Mouse (Mus musculus) CH12.LX (cell line): ENCODE results near the gene Kank1. TPM values are rescaled to one million over a fixed set of nuclear protein-coding genes. Genes with fewer than 3 reads are reported as not detected.

Experiments used
- DNase-seq: peaks from one replicate; pipeline ENCODE4 v3.0.0-alpha.2; 2013; ENCODE audit errors: extremely low read depth
- H3K27ac ChIP-seq: 2 replicates; pipeline ENCODE4 v1.5.1; 2012; ENCODE audit warnings: low read depth, mild to moderate bottlenecking, control low read depth, moderate library complexity; ENCODE audit not compliant: insufficient read depth
- H3K27me3 ChIP-seq: replicated peaks from 2 replicates; pipeline ENCODE3; 2012; ENCODE audit warnings: inconsistent platforms
- H3K36me3 ChIP-seq, 2 experiments: replicated peaks in 1 of 2; 2 replicates each; pipeline versions ENCODE3 to v1.6.1; 2012; ENCODE audit warnings: inconsistent platforms in 1 of 2, low read length in 1 of 2, mild to moderate bottlenecking in 1 of 2, mixed read lengths in 1 of 2, moderate library complexity in 1 of 2; ENCODE audit not compliant: control insufficient read depth in 1 of 2, insufficient read depth in 1 of 2
- H3K4me1 ChIP-seq, 2 experiments: 2 replicates each; pipeline ENCODE4 v1.6.1; 2012; ENCODE audit warnings: inconsistent platforms in 1 of 2, moderate library complexity in 1 of 2; ENCODE audit not compliant: insufficient read depth in 2 of 2, control insufficient read depth in 1 of 2
- H3K4me2 ChIP-seq: 2 replicates; pipeline ENCODE4 v1.6.1; 2012; ENCODE audit warnings: low read depth, mild to moderate bottlenecking, control low read depth; ENCODE audit not compliant: poor library complexity, insufficient read depth, severe bottlenecking
- H3K4me3 ChIP-seq, 3 experiments: fragments of 150-350 bp in 1 of 3; sonication (generic) in 1 of 3; replicated peaks in 1 of 3; 2 replicates each; pipeline versions ENCODE3 to v1.5.1; 2011 to 2012; ENCODE audit warnings: low read depth in 2 of 3, low read length in 2 of 3, mild to moderate bottlenecking in 2 of 3, moderate library complexity in 2 of 3, control low read depth in 1 of 3, improper control_type of control experiment in 1 of 3, inconsistent platforms in 1 of 3, mixed read lengths in 1 of 3; ENCODE audit not compliant: poor library complexity in 1 of 3
- H3K79me2 ChIP-seq: replicated peaks from 2 replicates; pipeline ENCODE4 v1.6.1; 2012; ENCODE audit warnings: mild to moderate bottlenecking, moderate library complexity; ENCODE audit not compliant: control insufficient read depth, poor library complexity, insufficient read depth, severe bottlenecking; ENCODE audit errors: extremely low read depth
- H3K9ac ChIP-seq: 2 replicates; pipeline ENCODE4 v1.6.1; 2012; ENCODE audit warnings: low read depth, mild to moderate bottlenecking, control low read depth, moderate library complexity; ENCODE audit not compliant: insufficient read depth
- H3K9me3 ChIP-seq: replicated peaks from 2 replicates; pipeline ENCODE3; 2012; ENCODE audit warnings: low read length, inconsistent platforms, mixed read lengths
- BHLHE40 ChIP-seq: IDR thresholded peaks from 2 replicates; pipeline ENCODE4 v1.6.1; 2011; ENCODE audit warnings: mild to moderate bottlenecking, low read depth, low read length, improper control_type of control experiment
- CHD2 ChIP-seq: IDR thresholded peaks from 2 replicates; pipeline ENCODE4 v1.6.1; 2011; ENCODE audit warnings: low read length, improper control_type of control experiment
- CTCF ChIP-seq, 2 experiments: IDR thresholded peaks in 1 of 2; conservative IDR thresholded peaks in 1 of 2; 2 replicates each; pipeline ENCODE4 v1.5.1; 2011 to 2012; ENCODE audit warnings: low read depth in 2 of 2, low read length in 2 of 2, improper control_type of control experiment in 1 of 2, inconsistent platforms in 1 of 2, mild to moderate bottlenecking in 1 of 2, moderate library complexity in 1 of 2
- E2F4 ChIP-seq: IDR thresholded peaks from 2 replicates; pipeline ENCODE4 v1.6.1; 2011; ENCODE audit warnings: low read depth, low read length, improper control_type of control experiment; ENCODE audit not compliant: insufficient replicate concordance
- ETS1 ChIP-seq: conservative IDR thresholded peaks from 2 replicates; pipeline ENCODE4 v1.6.1; 2012; ENCODE audit warnings: low read depth, mild to moderate bottlenecking, inconsistent platforms, low read length, improper control_type of control experiment, moderate library complexity
- GABPA ChIP-seq: IDR thresholded peaks from 2 replicates; pipeline ENCODE4 v1.6.1; 2012; ENCODE audit warnings: low read depth, low read length, improper control_type of control experiment, inconsistent platforms; ENCODE audit not compliant: insufficient replicate concordance
- HCFC1 ChIP-seq: IDR thresholded peaks from 2 replicates; pipeline ENCODE4 v1.6.1; 2012; ENCODE audit warnings: low read depth, mild to moderate bottlenecking, inconsistent platforms, low read length, improper control_type of control experiment
- JUN ChIP-seq: IDR thresholded peaks from 2 replicates; pipeline ENCODE4 v1.6.1; 2011; ENCODE audit warnings: low read depth, mild to moderate bottlenecking, low read length, improper control_type of control experiment, moderate library complexity; ENCODE audit not compliant: insufficient read depth
- KAT2A ChIP-seq: IDR thresholded peaks from 2 replicates; pipeline ENCODE4 v1.6.1; 2012; ENCODE audit warnings: low read length, improper control_type of control experiment, inconsistent platforms; ENCODE audit not compliant: insufficient replicate concordance
- MAFK ChIP-seq: IDR thresholded peaks from 2 replicates; pipeline ENCODE4 v1.6.1; 2011; ENCODE audit warnings: low read length, improper control_type of control experiment; ENCODE audit not compliant: insufficient replicate concordance
- MAX ChIP-seq: IDR thresholded peaks from 2 replicates; pipeline ENCODE4 v1.6.1; 2011; ENCODE audit warnings: low read length, improper control_type of control experiment
- MEF2A ChIP-seq: IDR thresholded peaks from 2 replicates; pipeline ENCODE4 v1.6.1; 2014; ENCODE audit warnings: low read depth, mild to moderate bottlenecking, inconsistent platforms, low read length, improper control_type of control experiment, borderline replicate concordance
- MYC ChIP-seq: IDR thresholded peaks from 2 replicates; pipeline ENCODE4 v1.6.1; 2011; ENCODE audit warnings: low read depth, mild to moderate bottlenecking, improper control_type of control experiment, low read length
- NELFE ChIP-seq: IDR thresholded peaks from 2 replicates; pipeline ENCODE4 v1.6.1; 2011; ENCODE audit warnings: low read depth, low read length, improper control_type of control experiment
- NRF1 ChIP-seq: IDR thresholded peaks from 2 replicates; pipeline ENCODE4 v1.6.1; 2014; ENCODE audit warnings: low read depth, mild to moderate bottlenecking, inconsistent platforms, low read length, improper control_type of control experiment, moderate library complexity
- PAX5 ChIP-seq: IDR thresholded peaks from 2 replicates; pipeline ENCODE4 v1.6.1; 2012; ENCODE audit warnings: low read length, inconsistent platforms, mixed read lengths
- POLR2A ChIP-seq: IDR thresholded peaks from 2 replicates; pipeline ENCODE4 v1.6.1; 2011; ENCODE audit warnings: low read depth, mild to moderate bottlenecking, improper control_type of control experiment, low read length
- POLR2AphosphoS2 ChIP-seq: IDR thresholded peaks from 2 replicates; pipeline ENCODE4 v1.6.1; 2011; ENCODE audit warnings: low read depth, low read length, improper control_type of control experiment
- RCOR1 ChIP-seq: conservative IDR thresholded peaks from 2 replicates; pipeline ENCODE4 v1.6.1; 2012; ENCODE audit warnings: low read depth, mild to moderate bottlenecking, inconsistent platforms, low read length, improper control_type of control experiment
- SIN3A ChIP-seq: IDR thresholded peaks from 2 replicates; pipeline ENCODE4 v1.6.1; 2012; ENCODE audit warnings: low read length, improper control_type of control experiment, inconsistent platforms
- SMC3 ChIP-seq: IDR thresholded peaks from 2 replicates; pipeline ENCODE4 v1.6.1; 2011; ENCODE audit warnings: low read depth, low read length, improper control_type of control experiment
- TBP ChIP-seq: conservative IDR thresholded peaks from 2 replicates; pipeline ENCODE4 v1.6.1; 2011; ENCODE audit warnings: low read depth, low read length, improper control_type of control experiment
- TCF12 ChIP-seq: IDR thresholded peaks from 2 replicates; pipeline ENCODE4 v1.6.1; 2014; ENCODE audit warnings: low read depth, mild to moderate bottlenecking, inconsistent platforms, low read length, improper control_type of control experiment
- UBTF ChIP-seq: IDR thresholded peaks from 2 replicates; pipeline ENCODE4 v1.6.1; 2012; ENCODE audit warnings: low read depth, mild to moderate bottlenecking, inconsistent platforms, low read length, improper control_type of control experiment, moderate library complexity
- USF1 ChIP-seq: IDR thresholded peaks from 2 replicates; pipeline ENCODE4 v1.6.1; 2014; ENCODE audit warnings: low read depth, mild to moderate bottlenecking, inconsistent platforms, low read length, improper control_type of control experiment
- USF2 ChIP-seq: conservative IDR thresholded peaks from 2 replicates; pipeline ENCODE4 v1.6.1; 2011; ENCODE audit warnings: low read depth, low read length, improper control_type of control experiment
- ZKSCAN1 ChIP-seq: IDR thresholded peaks from 2 replicates; pipeline ENCODE4 v1.6.1; 2012; ENCODE audit warnings: low read depth, inconsistent platforms, low read length, improper control_type of control experiment, borderline replicate concordance
- ZNF384 ChIP-seq: IDR thresholded peaks from 2 replicates; pipeline ENCODE4 v1.6.1; 2012; ENCODE audit warnings: low read depth, low read length, improper control_type of control experiment, inconsistent platforms
- dilution Hi-C: fragments of 300-500 bp; cut with MboI; formaldehyde crosslinking; loops from 2 replicates; pipeline ENCODE4 v1.14.3; 2020; ENCODE audit warnings: low sequenced_read_pairs; ENCODE audit not compliant: extremely low pct_unique_long_range_greater_than_20kb, extremely low pct_ligation_motif_present
- in situ Hi-C: fragments of 300-500 bp; cut with MboI; formaldehyde crosslinking; loops from 3 replicates; pipeline ENCODE4 v1.14.3; 2019; ENCODE audit warnings: low sequenced_read_pairs, low pct_ligation_motif_present, low pct_unique_long_range_greater_than_20kb, mixed read lengths
- polyA plus RNA-seq: library from polyadenylated mRNA; unstranded; fragments of >175 nt; gene quantifications from 2 replicates; pipeline ENCODE4 v1.2.1, GENCODE M21; 2012; ENCODE audit warnings: low read depth; ENCODE audit not compliant: insufficient read length
- total RNA-seq, 2 experiments: library from RNA; depleted of rRNA; stranded (reverse); fragments of 300-350 nt in 1 of 2; fragments of >200 nt in 1 of 2; gene quantifications; 2 replicates each; pipeline ENCODE4 v1.2.3; 2012 to 2014

Kank1 gene
- total and polyA plus RNA-seq, 3 experiments, result 0.10 to 0.13 (median 0.12) TPM

DNA sequence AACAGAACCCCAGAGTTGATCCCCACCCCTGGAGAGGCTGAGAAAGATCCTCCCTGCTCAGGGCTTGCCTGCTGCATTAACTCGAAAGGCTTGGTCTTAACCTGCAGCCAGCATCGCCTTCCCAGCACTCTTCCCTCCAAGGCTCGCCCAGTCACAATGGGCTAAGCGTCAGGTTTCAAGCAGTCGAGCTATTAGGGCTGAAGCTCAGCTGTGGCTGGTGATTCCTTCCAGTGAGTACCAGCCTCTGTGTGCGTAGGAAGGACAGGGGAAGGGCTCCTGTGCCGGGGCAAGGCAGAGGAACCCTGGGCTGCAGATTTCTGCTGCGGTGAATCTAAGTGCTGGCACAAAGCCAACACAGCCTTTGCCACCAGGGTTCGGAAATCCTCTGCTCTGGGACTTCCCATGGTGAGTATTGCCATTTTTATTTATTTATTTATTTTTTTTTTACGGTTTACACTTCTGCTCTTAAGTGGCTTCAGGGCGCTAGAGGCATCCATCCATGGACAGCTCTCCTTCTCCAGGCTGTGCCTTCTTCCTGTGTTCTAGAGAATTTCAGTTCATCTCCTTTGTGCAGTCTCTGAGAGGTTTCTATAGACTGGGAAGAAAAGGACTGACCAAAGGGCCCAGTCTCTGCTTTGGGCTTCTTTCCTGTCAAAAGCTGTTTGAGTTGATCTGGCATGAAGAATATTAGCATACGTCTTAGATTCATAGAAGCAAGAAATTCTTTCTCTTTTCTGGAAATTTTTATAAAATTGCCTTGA lies 146.8 kb downstream of the Kank1 start:
- no peaks in the 10 kb centered on the region for H3K36me3 ChIP-seq
- no peak overlapping the region for H3K27ac ChIP-seq
- no peak overlapping the region for H3K4me3 ChIP-seq
- H3K79me2 ChIP-seq, result no peaks in the 10 kb centered on the region
- H3K4me1 ChIP-seq, result no peaks in the 10 kb centered on the region
- no peaks in the 10 kb centered on the region for H3K9me3 ChIP-seq
- H3K9ac ChIP-seq, result no peak overlapping the region
- H3K27me3 ChIP-seq, result no peaks in the 10 kb centered on the region
- in situ Hi-C loops (no loop called here), dilution Hi-C loops (no loop called here)
- H3K4me2 ChIP-seq, result no peak overlapping the region
- TF ChIP-seq GABPA (no peak), E2F4 (no peak), MEF2A (no peak), CHD2 (no peak), NELFE (no peak), BHLHE40 (no peak), TBP (no peak), NRF1 (no peak), KAT2A (no peak), ZKSCAN1 (no peak), CTCF (conservative IDR thresholded peaks at IDR 0.05 in 1 of 2, IDR thresholded peaks at IDR 0.05 in 1 of 2; ENCODE audit: low read depth in 2 of 2, low read length in 2 of 2) (no peak), RCOR1 (no peak), MYC (no peak), JUN (no peak), POLR2AphosphoS2 (no peak), TCF12 (no peak), ZNF384 (no peak)
- TF ChIP-seq, all 38 proteins: peak for 0
- no peak for DNase-seq

DNA sequence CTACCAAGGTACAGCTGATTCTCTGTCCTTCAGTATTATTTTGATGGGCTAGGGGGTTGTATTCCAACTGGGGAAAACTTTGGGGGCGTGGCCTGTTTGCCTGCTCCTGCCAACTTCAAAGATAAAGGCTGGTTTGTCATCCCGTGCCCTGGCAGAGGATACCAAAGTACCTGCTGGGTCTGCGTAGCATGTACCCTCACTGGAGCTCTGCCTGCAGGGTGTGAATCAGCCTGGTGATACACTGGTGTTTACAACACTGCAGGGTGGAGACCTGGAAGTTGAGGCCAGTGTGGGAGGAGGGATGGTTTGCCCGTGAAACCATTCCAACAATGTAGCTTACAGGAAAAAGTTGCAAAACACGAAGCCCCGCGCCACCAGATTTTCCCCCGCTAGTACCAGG lies 149.2 kb downstream of the Kank1 start:
- Histone ChIP-seq H3K27ac (no peak overlapping the region), H3K36me3 (no peaks in the 10 kb centered on the region), H3K27me3 (no peaks in the 10 kb centered on the region), H3K4me1 (no peaks in the 10 kb centered on the region), H3K9ac (no peak overlapping the region), H3K4me3 (no peak overlapping the region), H3K79me2 (no peaks in the 10 kb centered on the region)
- dilution Hi-C loops, result no loop called here
- TF ChIP-seq MEF2A, result no peak
- TF ChIP-seq PAX5, result no peak
- no peak for TF ChIP-seq SIN3A
- TF ChIP-seq USF2, result no peak
- no peak for TF ChIP-seq SMC3
- no peak for TF ChIP-seq MAFK
- TF ChIP-seq E2F4, result no peak
- no peak for TF ChIP-seq ZKSCAN1
- no peak for TF ChIP-seq GABPA
- no peak for TF ChIP-seq USF1
- TF ChIP-seq POLR2A, result no peak
- TF ChIP-seq ETS1, result no peak
- TF ChIP-seq UBTF, result no peak
- no peak for TF ChIP-seq POLR2AphosphoS2
- TF ChIP-seq TBP, result no peak
- TF ChIP-seq MAX, result no peak
- no peak for TF ChIP-seq CTCF (conservative IDR thresholded peaks at IDR 0.05 in 1 of 2, IDR thresholded peaks at IDR 0.05 in 1 of 2; ENCODE audit: low read depth in 2 of 2, low read length in 2 of 2)
- no peak for TF ChIP-seq HCFC1
- TF ChIP-seq, all 38 proteins: peak for 0
- DNase-seq, result no peak
- H3K9me3 ChIP-seq, result no peaks in the 10 kb centered on the region
- H3K4me2 ChIP-seq, result no peak overlapping the region
- in situ Hi-C loops, result no loop called here
